Mouse (Mus musculus): ENCODE measurements around the gene Ly6g6f.

DNA sequence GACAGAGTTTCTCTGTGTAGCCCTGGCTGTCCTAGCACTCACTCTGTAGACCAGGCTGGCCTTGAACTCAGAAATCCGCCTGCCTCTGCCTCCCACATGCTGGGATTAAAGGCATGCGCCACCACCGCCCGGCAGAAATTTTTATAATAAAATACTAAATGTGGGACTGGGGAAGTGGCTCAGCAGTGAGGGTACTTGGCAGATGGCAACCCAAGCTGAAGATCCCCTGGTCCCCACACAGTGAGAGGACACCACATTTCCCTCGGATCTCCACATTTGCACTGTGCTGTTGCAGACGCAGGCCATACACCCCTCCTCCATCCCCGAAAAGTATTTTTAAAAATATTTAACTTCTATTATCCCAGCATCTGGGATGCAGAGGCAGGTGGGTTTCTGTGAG, 48.1 kb upstream of the Ly6g6f start:
- no peak for TF ChIP-seq GATA1 (IDR thresholded peaks at IDR 0.05; ENCODE audit: borderline replicate concordance, low read length)
- no peak for TF ChIP-seq FLI1 (IDR thresholded peaks at IDR 0.05; ENCODE audit: low read length)

Measured in megakaryocyte, embryonic 14.5 days (primary cell).